Mouse (Mus musculus): Measurements from ENCODE around the gene Bag5. TPM values are rescaled to one million over a fixed set of nuclear protein-coding genes. Genes with fewer than 3 reads are reported as not detected.

Bag5 gene
- polyA plus RNA-seq, 1 experiment from 2014 or later: 49.3 TPM

GRCm38 (mm10) chr12:111660628-111661027, 52.4 kb downstream of the Bag5 start:
- ATAC-seq (ENCODE audit: insufficient read depth, low FRiP score): no peak
- no peak overlapping the region for H3K9ac ChIP-seq (ENCODE audit: low read length)
- WGBS: 90% methylated on average over 1 of the region's 1 CpGs
- H3K4me2 ChIP-seq (ENCODE audit: low read depth, low read length): no peak overlapping the region
- H3K9me3 ChIP-seq (replicated peaks; ENCODE audit: control insufficient read depth, low read length): no peaks in the 10 kb centered on the region
- no peak overlapping the region for H3K4me3 ChIP-seq (replicated peaks; ENCODE audit: low read length)
- peaks cover 3% of the 10 kb centered on the region; the same call in 1 of the 2 replicates for H3K36me3 ChIP-seq (ENCODE audit: control insufficient read depth, insufficient read depth, low read length)
- H3K4me1 ChIP-seq (ENCODE audit: control insufficient read depth, insufficient read depth, low read length): peaks cover 15% of the 10 kb centered on the region
- H3K27me3 ChIP-seq (ENCODE audit: control insufficient read depth, insufficient read depth, low read length): no peaks in the 10 kb centered on the region
- H3K27ac ChIP-seq (ENCODE audit: low read length): no peak overlapping the region

Other genes with a start within 250 kb of the Bag5 start
- gene Gm266, start 227.4 kb downstream of the Bag5 start, polyA plus RNA-seq (2015; fragmentation: Nextera tagmentation; extraction: Ambion mirVana): 12.9 and 15.2 TPM in 2 replicates
- gene Eif5, start 175.2 kb downstream of the Bag5 start, polyA plus RNA-seq (2015; fragmentation: Nextera tagmentation; extraction: Ambion mirVana): 402 and 438 TPM in 2 replicates
- 17.6 and 20.1 TPM in 2 replicates for gene Mark3, start 138.7 kb downstream of the Bag5 start, polyA plus RNA-seq (2015; fragmentation: Nextera tagmentation; extraction: Ambion mirVana)
- gene Ckb, start 40.9 kb downstream of the Bag5 start, polyA plus RNA-seq (2015; fragmentation: Nextera tagmentation; extraction: Ambion mirVana): 698 and 764 TPM in 2 replicates
- 9.7 and 10.4 TPM in 2 replicates for gene Trmt61a, start 35.2 kb downstream of the Bag5 start, polyA plus RNA-seq (2015; fragmentation: Nextera tagmentation; extraction: Ambion mirVana)
- 43.0 and 47.0 TPM in 2 replicates for gene Apopt1, start within 50 bp of the Bag5 start, polyA plus RNA-seq (2015; fragmentation: Nextera tagmentation; extraction: Ambion mirVana)
- gene Klc1, start 45.6 kb upstream of the Bag5 start, polyA plus RNA-seq (2015; fragmentation: Nextera tagmentation; extraction: Ambion mirVana): 90.8 and 96.1 TPM in 2 replicates
- 6.9 and 9.9 TPM in 2 replicates for gene Xrcc3, start 100.6 kb upstream of the Bag5 start, polyA plus RNA-seq (2015; fragmentation: Nextera tagmentation; extraction: Ambion mirVana)
- 131 and 137 TPM in 2 replicates for gene Zfyve21, start 100.9 kb upstream of the Bag5 start, polyA plus RNA-seq (2015; fragmentation: Nextera tagmentation; extraction: Ambion mirVana)
- gene Ppp1r13b, start 194.9 kb upstream of the Bag5 start, polyA plus RNA-seq (2015; fragmentation: Nextera tagmentation; extraction: Ambion mirVana): 8.3 and 10.6 TPM in 2 replicates

Measured in stomach, embryonic 16.5 days (tissue).